Mouse (Mus musculus) ES-E14 (cell line): ENCODE data around the gene Stat6. TPM values are rescaled to one million over a fixed set of nuclear protein-coding genes. Genes with fewer than 3 reads are reported as not detected.

ENCODE experiments used
- DNase-seq: peaks from one replicate; pipeline ENCODE4 v3.0.0-alpha.2; 2013; ENCODE audit warnings: low read depth, low spot score
- H3K27ac ChIP-seq: 2 replicates; pipeline ENCODE4 v1.5.1; 2012; ENCODE audit warnings: low read depth, mild to moderate bottlenecking, low read length, moderate library complexity, mixed read lengths; ENCODE audit not compliant: poor library complexity, insufficient read depth, severe bottlenecking
- H3K36me3 ChIP-seq: 2 replicates; pipeline ENCODE4 v1.6.1; 2012; ENCODE audit warnings: mild to moderate bottlenecking, low read length, moderate library complexity, mixed read lengths; ENCODE audit not compliant: control insufficient read depth, poor library complexity, insufficient read depth, severe bottlenecking
- H3K4me1 ChIP-seq, 2 experiments: fragments of 150-350 bp in 1 of 2; sonication (generic) in 1 of 2; 2 replicates each; pipeline ENCODE4 v1.6.1; 2012; ENCODE audit warnings: low read length in 2 of 2, mild to moderate bottlenecking in 1 of 2, mixed read lengths in 1 of 2; ENCODE audit not compliant: control insufficient read depth in 2 of 2, insufficient read depth in 2 of 2, poor library complexity in 1 of 2
- H3K4me3 ChIP-seq, 2 experiments: fragments of 150-350 bp in 1 of 2; sonication (generic) in 1 of 2; 2 replicates each; pipeline ENCODE4 v1.5.1; 2012; ENCODE audit warnings: low read length in 2 of 2, low read depth in 1 of 2, mild to moderate bottlenecking in 1 of 2, mixed read lengths in 1 of 2; ENCODE audit not compliant: insufficient read depth in 1 of 2, poor library complexity in 1 of 2, severe bottlenecking in 1 of 2
- H3K9ac ChIP-seq: 2 replicates; pipeline ENCODE4 v1.6.1; 2012; ENCODE audit warnings: low read depth, mild to moderate bottlenecking, low read length, mixed read lengths; ENCODE audit not compliant: poor library complexity, insufficient read depth, severe bottlenecking
- H3K9me3 ChIP-seq: fragments of 150-350 bp; sonication (generic); 2 replicates; pipeline ENCODE4 v1.6.1; 2012; ENCODE audit warnings: low read depth, mild to moderate bottlenecking, low read length; ENCODE audit not compliant: control insufficient read depth, insufficient read depth
- CHD2 ChIP-seq: IDR thresholded peaks from 2 replicates; pipeline ENCODE4 v1.6.1; 2014; ENCODE audit warnings: mild to moderate bottlenecking, low read depth, low read length, inconsistent platforms
- HCFC1 ChIP-seq: IDR thresholded peaks from 2 replicates; pipeline ENCODE4 v1.6.1; 2012; ENCODE audit warnings: low read length, inconsistent platforms, borderline replicate concordance; ENCODE audit not compliant: insufficient read depth
- MAFK ChIP-seq: IDR thresholded peaks from 2 replicates; pipeline ENCODE4 v1.6.1; 2014; ENCODE audit warnings: mild to moderate bottlenecking, low read depth, low read length, inconsistent platforms; ENCODE audit not compliant: insufficient read depth
- ZC3H11A ChIP-seq: IDR thresholded peaks from 2 replicates; pipeline ENCODE4 v1.6.1; 2012; ENCODE audit warnings: low read depth, mild to moderate bottlenecking, inconsistent platforms, low read length, borderline replicate concordance
- ZNF384 ChIP-seq: IDR thresholded peaks from 2 replicates; pipeline ENCODE4 v1.6.1; 2012; ENCODE audit warnings: low read depth, low read length, inconsistent platforms
- in situ Hi-C, 2 experiments: fragments of 600-800 bp; cut with MboI; formaldehyde crosslinking; loops; one replicate each; pipeline ENCODE4 v1.15.1; 2025; ENCODE audit warnings: low sequenced_read_pairs in 2 of 2, inconsistent platforms in 1 of 2; ENCODE audit not compliant: unreplicated experiment in 2 of 2
- total RNA-seq: library from RNA; depleted of rRNA; stranded (reverse); fragments of 300-350 nt; gene quantifications from 2 replicates; pipeline ENCODE4 v1.2.3, GENCODE M21; 2012

Gene Stat6
- total RNA-seq, 1 experiment = 18.6 TPM

- Histone ChIP-seq H3K9ac (no peak overlapping the region), H3K4me3 (no peak overlapping the region), H3K9me3 (no peaks in the 10 kb centered on the region; the same call in 1 of the 2 replicates), H3K27ac (peak overlapping the region; percentile 19; the same call in 1 of the 2 replicates), H3K36me3 (no peaks in the 10 kb centered on the region), H3K4me1 (peaks cover 1 to 14% of the 10 kb centered on the region in 2 experiments; a peak in 2 of 4 replicates)
- in situ Hi-C loops = no loop called here
- DNase-seq = no peak
- TF ChIP-seq HCFC1 (no peak), ZNF384 (no peak), MAFK (no peak), CHD2 (no peak), ZC3H11A (no peak)
Observed at GRCm38 (mm10) chr10:127623439-127624216, 19.2 kb upstream of the Stat6 start.

- no peak for DNase-seq
- H3K4me1 ChIP-seq = 0 out of 4 replicates have a peak, but pooled peaks cover 0 to 1% of the 10 kb centered on the region in 2 experiments
- H3K27ac ChIP-seq = no peak overlapping the region
- H3K9ac ChIP-seq = no peak overlapping the region
- H3K36me3 ChIP-seq = no peaks in the 10 kb centered on the region
- in situ Hi-C loops = no loop called here
- TF ChIP-seq HCFC1 = no peak
- TF ChIP-seq ZC3H11A = no peak
- no peak for TF ChIP-seq CHD2
- TF ChIP-seq ZNF384 = no peak
- TF ChIP-seq MAFK = no peak
- no peaks in the 10 kb centered on the region; the same call in 1 of the 2 replicates for H3K9me3 ChIP-seq
- no peak overlapping the region for H3K4me3 ChIP-seq
Observed at GRCm38 (mm10) chr10:127626433-127626832, 16.4 kb upstream of the Stat6 start.

GRCm38 (mm10) chr10:127631261-127632214, 11.2 kb upstream of the Stat6 start:
- in situ Hi-C loops = loop anchor here in 1 of 2 experiments (5.0 kb wide), 1 partner anchor 64 kb away; no protein-coding TSS in a partner anchor
- Histone ChIP-seq H3K4me3 (no peak overlapping the region), H3K9ac (no peak overlapping the region), H3K27ac (no peak overlapping the region), H3K9me3 (no peaks in the 10 kb centered on the region), H3K4me1 (no peaks in the 10 kb centered on the region), H3K36me3 (no peaks in the 10 kb centered on the region)
- no peak for TF ChIP-seq ZC3H11A
- TF ChIP-seq MAFK = no peak
- DNase-seq = no peak

GRCm38 (mm10) chr10:127632668-127633271, 10.0 kb upstream of the Stat6 start:
- Histone ChIP-seq H3K36me3 (no peaks in the 10 kb centered on the region), H3K4me1 (no peaks in the 10 kb centered on the region), H3K9me3 (no peaks in the 10 kb centered on the region), H3K4me3 (no peak overlapping the region), H3K9ac (no peak overlapping the region), H3K27ac (no peak overlapping the region)
- TF ChIP-seq CHD2 (no peak), HCFC1 (no peak), ZC3H11A (no peak)
- in situ Hi-C loops = loop anchor here in 1 of 2 experiments (5.0 kb wide), 1 partner anchor 65 kb away; no protein-coding TSS in a partner anchor
- DNase-seq = no peak
